Mouse (Mus musculus): ENCODE data around the gene Lipf. TPM values are rescaled to one million over a fixed set of nuclear protein-coding genes. Genes with fewer than 3 reads are reported as not detected.

The Lipf gene
- total RNA-seq (2021), result not detected

GRCm38 (mm10) chr19:33960887-33961286 lies at the start of gene Lipf:
Gene Lipf, plus strand, starts transcription at chr19:33961187.
- intact Hi-C loops (cut with DNase I), result no loop called here
- no peak for DNase-seq

GRCm38 (mm10) chr19:33924099-33924498 lies 36.9 kb upstream of the Lipf start:
- no peak for DNase-seq
- intact Hi-C loops (cut with DNase I), result no loop called here

GRCm38 (mm10) chr19:33979007-33979406 lies 18.0 kb downstream of the Lipf start:
- DNase-seq, result no peak

DNA sequence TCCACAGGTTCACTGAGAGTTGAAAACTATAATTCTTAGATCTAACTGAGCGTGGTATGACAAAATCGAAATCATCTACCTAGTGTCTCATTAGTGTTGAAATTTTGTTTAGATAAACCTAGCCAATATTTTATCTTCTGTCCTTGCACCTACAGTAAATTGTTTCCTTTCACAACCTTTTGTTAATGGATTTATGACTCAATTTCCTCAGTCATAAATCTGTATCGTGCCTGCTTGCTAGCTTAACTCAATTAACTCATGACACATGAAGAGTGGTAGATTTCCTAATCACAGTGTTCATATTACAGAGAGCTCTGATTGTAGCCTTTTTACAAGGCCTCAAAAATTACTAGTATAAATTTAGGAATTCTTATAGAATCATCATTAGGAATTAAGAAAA lies 22.1 kb downstream of the Lipf start:
- intact Hi-C loops (cut with DNase I), result no loop called here
- no peak for DNase-seq

More at GRCm38 (mm10) chr19:33979007-33979406, 18.0 kb downstream of the Lipf start:
- intact Hi-C loops (cut with DNase I), result no loop called here

GRCm38 (mm10) chr19:34008002-34008401 lies 47.0 kb downstream of the Lipf start, which contains the start of gene Lipk:
Gene Lipk, plus strand, starts transcription at chr19:34008290.
- intact Hi-C loops (cut with DNase I), result no loop called here
- DNase-seq, result no peak

GRCm38 (mm10) chr19:34021440-34022172 lies 60.6 kb downstream of the Lipf start:
- DNase-seq, result no peak
- intact Hi-C loops (cut with DNase I), result no loop called here

DNA sequence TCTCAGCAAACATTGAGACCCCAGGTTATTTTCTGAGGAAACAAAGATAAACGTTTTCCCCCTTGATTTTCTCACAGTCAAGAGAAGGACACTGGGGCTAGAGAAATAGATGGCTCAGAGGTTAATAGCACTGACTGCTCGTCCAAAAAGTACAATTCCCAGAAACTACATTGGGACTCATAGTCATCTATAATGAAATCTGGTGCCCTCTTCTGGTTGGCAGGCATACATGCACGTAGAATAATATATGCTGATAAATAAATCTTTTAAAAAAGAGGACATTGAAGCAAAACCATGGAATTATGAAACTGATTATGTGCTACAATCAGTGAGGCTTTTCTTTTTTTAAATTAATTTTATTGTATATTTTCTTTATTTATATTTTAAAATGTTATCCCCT lies 61.8 kb downstream of the Lipf start:
- intact Hi-C loops (cut with DNase I), result no loop called here
- DNase-seq, result no peak

Other genes starting within 250 kb of the Lipf start
- under 1 TPM; 0.24 to 0.58 TPM for gene Lipo2, start 209.8 kb upstream of the Lipf start, total RNA-seq (2021)
- 1 to 10 TPM; 7.6 to 8.3 TPM for gene Lipo3, start 199.2 kb upstream of the Lipf start, total RNA-seq (2021)
- gene Lipo1, start 173.7 kb upstream of the Lipf start, total RNA-seq (2021), result not detected
- not detected for gene Lipk, start 47.1 kb downstream of the Lipf start, total RNA-seq (2021)
- gene Lipn, start 106.2 kb downstream of the Lipf start, total RNA-seq (2021), result not detected
- gene Lipm, start 139.7 kb downstream of the Lipf start, total RNA-seq (2021), result under 1 TPM in 1 of 2 experiments, not detected in 1; 0.44 TPM
- gene Ankrd22, start 204.9 kb downstream of the Lipf start, total RNA-seq (2021), result under 1 TPM; 0.12 to 0.24 TPM
- 10 to 100 TPM; 17.4 to 22.5 TPM for gene Stambpl1, start 231.0 kb downstream of the Lipf start, total RNA-seq (2021)

Data from left cerebral cortex, postnatal 4 days (tissue).